Mouse (Mus musculus) layer of hippocampus, postnatal 14 days (tissue): ENCODE results near the gene Fjx1. TPM values are rescaled to one million over a fixed set of nuclear protein-coding genes. Genes with fewer than 3 reads are reported as not detected.

Experiments used
- DNase-seq, 2 experiments: peaks; one replicate each; pipeline ENCODE4 v3.0.0; 2021 to 2022; ENCODE audit warnings: low spot score in 2 of 2, mixed read lengths in 1 of 2
- total RNA-seq, 2 experiments: library from RNA; stranded (reverse); gene quantifications; 2 replicates each; pipeline ENCODE4 v1.2.3; 2021

Fjx1 gene
- total RNA-seq, 2 experiments from 2014 or later, result 61.5 to 66.9 TPM

GRCm38 (mm10) chr2:102427974-102428373 is 24.3 kb downstream of the Fjx1 start:
- no peak for DNase-seq

GRCm38 (mm10) chr2:102426434-102426833 is 25.9 kb downstream of the Fjx1 start:
- DNase-seq, result no peak

GRCm38 (mm10) chr2:102416149-102416743 is 36.1 kb downstream of the Fjx1 start:
- no peak for DNase-seq

GRCm38 (mm10) chr2:102412738-102413137 is 39.6 kb downstream of the Fjx1 start:
- DNase-seq, result no peak

GRCm38 (mm10) chr2:102410615-102411014 is 41.7 kb downstream of the Fjx1 start:
- DNase-seq, result no peak

- DNase-seq, result no peak
These were observed 42.6 kb downstream of the Fjx1 start for GRCm38 (mm10) chr2:102409741-102410140.

GRCm38 (mm10) chr2:102407363-102408184 is 44.7 kb downstream of the Fjx1 start, which contains the start of gene Trim44:
TSS of gene Trim44 (minus strand) at chr2:102407828.
- DNase-seq, result no peak

GRCm38 (mm10) chr2:102406324-102407304 is 45.7 kb downstream of the Fjx1 start:
- DNase-seq, result no peak

- DNase-seq, result no peak
These were observed 48.3 kb downstream of the Fjx1 start for GRCm38 (mm10) chr2:102403982-102404381.

GRCm38 (mm10) chr2:102403306-102403705 is 49.0 kb downstream of the Fjx1 start:
- no peak for DNase-seq

GRCm38 (mm10) chr2:102401352-102401692 is 51.0 kb downstream of the Fjx1 start:
- no peak for DNase-seq

GRCm38 (mm10) chr2:102400605-102401351 is 51.5 kb downstream of the Fjx1 start:
- peak; percentile 85 to 92 for DNase-seq

- no peak for DNase-seq
These were observed 52.3 kb downstream of the Fjx1 start for GRCm38 (mm10) chr2:102399864-102400604.

Other genes starting within 250 kb of the Fjx1 start
- gene Trim44, start 44.7 kb downstream of the Fjx1 start, total RNA-seq, result 100 to 1,000 TPM; 151 to 162 TPM
- 10 to 100 TPM in 1 of 2 experiments, 1 to 10 TPM in 1; 8.1 to 11.1 TPM for gene Pamr1, start 97.5 kb upstream of the Fjx1 start, total RNA-seq
- gene Slc1a2, start 206.2 kb upstream of the Fjx1 start, total RNA-seq, result 1,000 to 10,000 TPM; 2,253 to 2,477 TPM